Mouse (Mus musculus) embryonic stem cell, embryonic (primary cell): ENCODE measurements around the gene Mrps10.

Source experiments
- CTCF ChIA-PET, 4 experiments: fragments of 300-600 bp in 2 of 4; fragments of 350-600 bp in 2 of 4; sonication (Branson Sonifier 250); formaldehyde crosslinking; loops; one replicate each; lab custom pipeline; 2022; ENCODE audit warnings: inconsistent platforms in 2 of 4; lab: Charles Lee
- POLR2A ChIA-PET, 4 experiments: fragments of 300-600 bp in 2 of 4; fragments of 350-600 bp in 2 of 4; sonication (Branson Sonifier 250); formaldehyde crosslinking; loops; one replicate each; lab custom pipeline; 2022; ENCODE audit warnings: antibody characterized with exemption in 4 of 4, inconsistent platforms in 1 of 4; lab: Charles Lee

The Mrps10 gene

GRCm38 (mm10) chr17:47368401-47369086 lies at the start of gene Mrps10:
Gene Mrps10, plus strand, starts transcription at chr17:47368887.
- ChIA-PET POLR2A (interaction anchor here in 1 of 4 experiments (1.0 to 1.5 kb wide), 4 partner anchors 11 to 134 kb away, joined by 4 to 6 read pairs (median 4); partner anchors contain the start of gene Taf8), CTCF (interaction anchor here in 1 of 4 experiments (1.7 kb wide), 1 partner anchor 9 kb away, joined by 3 read pairs; no protein-coding TSS in a partner anchor)

- ChIA-PET POLR2A (interaction anchor here in 2 of 4 experiments (0.7 to 1.5 kb wide), 4 partner anchors 9 to 12 kb away, joined by 3 to 5 read pairs (median 3); no protein-coding TSS in a partner anchor), CTCF (interaction anchor here in 3 of 4 experiments (0.6 to 1.9 kb wide), 9 partner anchors 9 to 280 kb away, joined by 3 to 11 read pairs (median 3); no protein-coding TSS in a partner anchor)
Measured at GRCm38 (mm10) chr17:47318972-47319625, 49.6 kb upstream of the Mrps10 start.

GRCm38 (mm10) chr17:47319761-47320160 lies 48.9 kb upstream of the Mrps10 start:
- ChIA-PET CTCF (interaction anchor here in 3 of 4 experiments (0.6 to 1.9 kb wide), 7 partner anchors 8 to 89 kb away, joined by 3 to 11 read pairs (median 3); no protein-coding TSS in a partner anchor), POLR2A (interaction anchor here in 2 of 4 experiments (1.1 to 1.5 kb wide), 3 partner anchors 11 to 13 kb away, joined by 3 to 5 read pairs (median 3); no protein-coding TSS in a partner anchor)

GRCm38 (mm10) chr17:47322128-47322990 lies 46.3 kb upstream of the Mrps10 start:
- CTCF ChIA-PET, result interaction anchor here in 3 of 4 experiments (0.6 to 1.6 kb wide), 7 partner anchors 9 to 389 kb away, joined by 3 to 5 read pairs (median 3); no protein-coding TSS in a partner anchor
- POLR2A ChIA-PET, result interaction anchor here (0.5 to 2.2 kb wide), 17 partner anchors 8 to 181 kb away, joined by 3 to 10 read pairs (median 3); no protein-coding TSS in a partner anchor

GRCm38 (mm10) chr17:47322991-47323295 lies 45.7 kb upstream of the Mrps10 start:
- ChIA-PET CTCF (interaction anchor here in 2 of 4 experiments (1.2 to 1.6 kb wide), 3 partner anchors 10 to 389 kb away, joined by 3 to 5 read pairs (median 4); no protein-coding TSS in a partner anchor), POLR2A (interaction anchor here in 2 of 4 experiments (0.5 to 1.5 kb wide), 5 partner anchors 9 to 174 kb away, joined by 3 to 4 read pairs (median 3); no protein-coding TSS in a partner anchor)

- CTCF ChIA-PET, result interaction anchor here (0.6 to 1.7 kb wide), 39 partner anchors 8 to 691 kb away, joined by 3 to 17 read pairs (median 4); no protein-coding TSS in a partner anchor
- POLR2A ChIA-PET, result interaction anchor here in 2 of 4 experiments (0.6 to 2.1 kb wide), 9 partner anchors 7 to 707 kb away, joined by 3 to 12 read pairs (median 3); no protein-coding TSS in a partner anchor
Measured at GRCm38 (mm10) chr17:47327559-47327958, 41.1 kb upstream of the Mrps10 start.

GRCm38 (mm10) chr17:47327969-47328368 lies 40.7 kb upstream of the Mrps10 start:
- ChIA-PET CTCF (interaction anchor here (0.5 to 1.7 kb wide), 44 partner anchors 8 to 691 kb away, joined by 3 to 17 read pairs (median 4); no protein-coding TSS in a partner anchor), POLR2A (interaction anchor here in 2 of 4 experiments (0.5 to 2.1 kb wide), 8 partner anchors 9 to 236 kb away, joined by 3 to 12 read pairs (median 3); no protein-coding TSS in a partner anchor)

GRCm38 (mm10) chr17:47328552-47329343 lies 39.9 kb upstream of the Mrps10 start:
- ChIA-PET POLR2A (interaction anchor here in 2 of 4 experiments (0.8 to 2.1 kb wide), 7 partner anchors 8 to 237 kb away, joined by 3 to 12 read pairs (median 3); no protein-coding TSS in a partner anchor), CTCF (interaction anchor here (0.5 to 1.7 kb wide), 36 partner anchors 8 to 659 kb away, joined by 3 to 11 read pairs (median 4); no protein-coding TSS in a partner anchor)

GRCm38 (mm10) chr17:47330616-47331015 lies 38.1 kb upstream of the Mrps10 start:
- ChIA-PET CTCF (interaction anchor here in 2 of 4 experiments (0.5 to 1.3 kb wide), 5 partner anchors 11 to 203 kb away, joined by 3 to 6 read pairs (median 3); no protein-coding TSS in a partner anchor), POLR2A (interaction anchor here in 2 of 4 experiments (0.9 to 2.2 kb wide), 10 partner anchors 9 to 120 kb away, joined by 3 to 10 read pairs (median 3); no protein-coding TSS in a partner anchor)

GRCm38 (mm10) chr17:47332001-47332611 lies 36.6 kb upstream of the Mrps10 start:
- CTCF ChIA-PET, result interaction anchor here (0.6 to 1.3 kb wide), 7 partner anchors 28 to 703 kb away, joined by 3 to 6 read pairs (median 4); partner anchors contain the start of genes Ptk7 (in 1 of the 4) and Tomm6 (in 1 of the 4)
- POLR2A ChIA-PET, result interaction anchor here in 3 of 4 experiments (0.6 to 1.6 kb wide), 10 partner anchors 8 to 269 kb away, joined by 3 to 5 read pairs (median 3); no protein-coding TSS in a partner anchor

- POLR2A ChIA-PET, result interaction anchor here in 3 of 4 experiments (0.7 to 1.6 kb wide), 7 partner anchors 8 to 62 kb away, joined by 3 to 5 read pairs (median 3); no protein-coding TSS in a partner anchor
- CTCF ChIA-PET, result interaction anchor here in 3 of 4 experiments (0.6 to 0.8 kb wide), 5 partner anchors 217 to 703 kb away, joined by 3 to 4 read pairs (median 3); partner anchors contain the start of genes Ptk7 (in 1 of the 3) and Tomm6 (in 1 of the 3)
Measured at GRCm38 (mm10) chr17:47332664-47333063, 36.0 kb upstream of the Mrps10 start.

- ChIA-PET POLR2A (interaction anchor here in 1 of 4 experiments (1.6 kb wide), 1 partner anchor 46 kb away, joined by 5 read pairs; no protein-coding TSS in a partner anchor), CTCF (no interaction called here)
Measured at GRCm38 (mm10) chr17:47333409-47333808, 35.3 kb upstream of the Mrps10 start.

GRCm38 (mm10) chr17:47343121-47343520 lies 25.6 kb upstream of the Mrps10 start:
- POLR2A ChIA-PET, result interaction anchor here in 1 of 4 experiments (1.0 to 1.7 kb wide), 2 partner anchors 10 to 13 kb away, joined by 3 to 5 read pairs; no protein-coding TSS in a partner anchor
- CTCF ChIA-PET, result interaction anchor here in 1 of 4 experiments (0.9 kb wide), 1 partner anchor 17 kb away, joined by 3 read pairs; no protein-coding TSS in a partner anchor

GRCm38 (mm10) chr17:47349721-47350319 lies 18.9 kb upstream of the Mrps10 start:
- ChIA-PET CTCF (interaction anchor here in 3 of 4 experiments (1.1 to 1.4 kb wide), 3 partner anchors 10 kb away, joined by 4 to 13 read pairs (median 5); no protein-coding TSS in a partner anchor), POLR2A (interaction anchor here in 3 of 4 experiments (0.6 to 2.3 kb wide), 9 partner anchors 10 to 168 kb away, joined by 3 to 7 read pairs (median 4); partner anchors contain the start of gene Taf8 (in 1 of the 3))
